Mouse (Mus musculus) hindbrain, embryonic 12.5 days (tissue): ENCODE measurements at regions not wholly inside any gene's neighbourhood (a gene's known extent, or its start where the extent isn't known, plus 50 kb on each side); places are given as distances from the start of the nearest gene placed in this dataset.

ENCODE experiments used
- ATAC-seq: fragments of 200-750 bp; cut with Nextera tagmentation; 2 replicates; pipeline ENCODE4 v1.8.0; 2017; ENCODE audit warnings: moderate TSS enrichment; ENCODE audit not compliant: low FRiP score
- H3K27ac ChIP-seq: fragments of 300-500 bp; sonication (generic); 2 replicates; pipeline ENCODE4 v1.5.1; 2016; ENCODE audit warnings: mild to moderate bottlenecking
- H3K27me3 ChIP-seq: fragments of 300-500 bp; sonication (generic); 2 replicates; pipeline ENCODE4 v1.6.1; 2016; ENCODE audit warnings: mild to moderate bottlenecking
- H3K36me3 ChIP-seq: fragments of 300-500 bp; sonication (generic); 2 replicates; pipeline ENCODE4 v1.6.1; 2016; ENCODE audit warnings: mild to moderate bottlenecking
- H3K4me1 ChIP-seq: fragments of 300-500 bp; sonication (generic); 2 replicates; pipeline ENCODE4 v1.6.1; 2016
- H3K4me2 ChIP-seq: fragments of 300-500 bp; sonication (generic); replicated peaks from 2 replicates; pipeline ENCODE4 v1.6.1; 2016; ENCODE audit warnings: mild to moderate bottlenecking
- H3K4me3 ChIP-seq: fragments of 300-500 bp; sonication (generic); 2 replicates; pipeline ENCODE4 v1.5.1; 2016; ENCODE audit warnings: mild to moderate bottlenecking
- H3K9ac ChIP-seq: fragments of 300-500 bp; sonication (generic); 2 replicates; pipeline ENCODE4 v1.6.1; 2016; ENCODE audit warnings: mild to moderate bottlenecking, moderate library complexity
- H3K9me3 ChIP-seq: fragments of 300-500 bp; sonication (generic); replicated peaks from 2 replicates; pipeline ENCODE4 v1.6.1; 2016; ENCODE audit warnings: mild to moderate bottlenecking
- WGBS: fragments of 180-500 bp; shearing (Covaris S2); methylation state at CpG from one replicate; pipeline ENCODE4 v1.1.7; 2016; 5-methylcytosine and 5-hydroxymethylcytosine counted together

DNA sequence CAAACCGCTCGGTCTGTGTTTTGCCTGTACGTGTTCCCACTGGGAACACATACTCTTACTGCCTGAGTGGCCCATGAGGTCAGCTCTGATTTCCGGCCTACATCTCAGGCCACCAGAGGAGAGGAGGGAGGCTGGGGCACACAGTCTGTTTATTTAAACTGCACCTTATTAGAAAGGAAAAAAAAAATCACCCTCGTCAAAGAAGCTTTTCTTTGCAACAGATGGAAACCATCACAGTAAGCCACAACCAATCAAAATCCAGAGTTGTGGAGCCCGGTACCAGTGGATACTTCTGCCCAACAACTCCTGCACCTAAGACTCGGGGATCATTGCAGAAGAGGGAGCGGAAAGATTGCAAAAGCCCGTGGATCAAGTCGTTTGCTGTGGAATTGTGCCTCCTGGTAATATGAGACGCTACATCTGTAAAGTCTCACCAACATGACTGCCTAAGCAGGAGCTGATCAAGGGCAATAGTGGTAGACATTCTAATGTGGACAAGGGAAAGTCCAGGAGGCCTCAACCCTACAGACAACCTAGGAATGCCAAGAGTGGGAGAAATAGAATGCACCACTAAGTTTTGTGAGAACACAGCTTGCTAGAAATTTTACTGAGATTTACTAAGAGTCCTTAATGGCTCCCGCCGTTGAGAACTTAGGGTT lies 60.5 kb downstream of the Uqcrfs1 start:
- 70% methylated on average over 13 of the region's 13 CpGs for WGBS
- ATAC-seq: no peak
- Histone ChIP-seq H3K36me3 (no peaks in the 10 kb centered on the region), H3K9ac (no peak overlapping the region), H3K4me3 (no peak overlapping the region), H3K27me3 (no peaks in the 10 kb centered on the region), H3K4me2 (no peak overlapping the region), H3K9me3 (no peaks in the 10 kb centered on the region), H3K27ac (0 out of 2 replicates have a peak overlapping the region, but pooled peaks have one; percentile 12), H3K4me1 (no peaks in the 10 kb centered on the region)

DNA sequence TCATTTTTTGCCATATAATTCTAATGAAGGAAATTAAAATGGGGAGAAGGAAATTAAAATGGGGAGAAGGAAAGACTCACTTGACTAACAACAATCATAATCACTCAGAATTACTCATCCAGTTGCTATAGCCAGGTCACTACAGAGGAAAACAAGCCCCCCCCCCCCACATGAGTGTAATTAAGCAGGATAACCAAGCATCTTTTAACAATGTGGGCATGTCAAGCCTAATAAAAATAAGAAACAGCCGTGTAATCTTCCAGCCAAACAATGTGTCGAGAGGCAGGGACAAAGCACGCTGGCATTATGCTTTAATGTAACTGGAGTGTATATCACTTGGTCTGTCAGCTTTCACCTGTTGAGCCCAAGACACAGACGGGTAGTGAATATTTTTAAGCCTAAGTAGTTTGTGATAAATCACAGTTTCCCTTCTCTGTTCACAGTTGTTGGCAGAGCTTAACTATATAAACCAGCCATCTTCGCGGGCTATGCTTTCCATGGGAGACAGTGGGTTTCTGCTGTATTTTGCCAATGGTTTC lies 66.0 kb downstream of the Uqcrfs1 start:
- H3K36me3 ChIP-seq: no peaks in the 10 kb centered on the region
- no peak overlapping the region for H3K9ac ChIP-seq
- H3K4me3 ChIP-seq: no peak overlapping the region
- no peak overlapping the region for H3K4me2 ChIP-seq
- no peaks in the 10 kb centered on the region for H3K4me1 ChIP-seq
- ATAC-seq: no peak
- H3K9me3 ChIP-seq: no peaks in the 10 kb centered on the region
- no peaks in the 10 kb centered on the region for H3K27me3 ChIP-seq
- 80% methylated on average over 6 of the region's 6 CpGs for WGBS
- H3K27ac ChIP-seq: no peak overlapping the region

DNA sequence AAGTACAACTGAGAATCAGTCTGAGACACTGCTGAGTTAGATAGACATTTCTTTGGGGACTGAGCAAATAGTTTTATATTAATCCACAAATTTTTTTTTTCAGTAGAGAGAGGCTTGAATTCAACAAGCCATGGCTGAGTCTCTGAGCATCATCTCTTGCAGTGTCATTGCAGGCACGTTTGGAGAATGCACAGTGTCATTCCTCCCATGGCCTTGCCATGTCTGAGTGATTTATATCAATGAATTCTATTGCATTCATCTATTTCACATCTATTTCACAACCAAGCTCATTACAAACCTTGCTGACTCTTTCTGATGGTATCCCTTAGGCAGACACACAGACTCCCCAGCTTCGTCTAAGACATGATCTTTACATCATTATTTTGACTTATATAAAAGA lies 66.6 kb downstream of the Uqcrfs1 start:
- H3K4me1 ChIP-seq: no peaks in the 10 kb centered on the region
- no peak for ATAC-seq
- no peak overlapping the region for H3K4me3 ChIP-seq
- H3K9ac ChIP-seq: no peak overlapping the region
- no peak overlapping the region for H3K4me2 ChIP-seq
- WGBS: 75% methylated on average over 2 of the region's 2 CpGs
- H3K36me3 ChIP-seq: no peaks in the 10 kb centered on the region
- H3K27me3 ChIP-seq: no peaks in the 10 kb centered on the region
- no peak overlapping the region for H3K27ac ChIP-seq
- H3K9me3 ChIP-seq: no peaks in the 10 kb centered on the region

- Histone ChIP-seq H3K4me2 (no peak overlapping the region), H3K9me3 (no peaks in the 10 kb centered on the region), H3K4me1 (no peaks in the 10 kb centered on the region), H3K4me3 (no peak overlapping the region), H3K27ac (no peak overlapping the region), H3K27me3 (no peaks in the 10 kb centered on the region), H3K36me3 (no peaks in the 10 kb centered on the region), H3K9ac (no peak overlapping the region)
- 88% methylated on average over 5 of the region's 5 CpGs for WGBS
- ATAC-seq: no peak
Measured at GRCm38 (mm10) chr13:30471300-30471699, 73.9 kb downstream of the Uqcrfs1 start.

GRCm38 (mm10) chr13:30467104-30467503 lies 78.1 kb downstream of the Uqcrfs1 start:
- Histone ChIP-seq H3K27ac (no peak overlapping the region), H3K4me3 (no peak overlapping the region), H3K9ac (no peak overlapping the region), H3K9me3 (no peaks in the 10 kb centered on the region), H3K27me3 (no peaks in the 10 kb centered on the region), H3K36me3 (no peaks in the 10 kb centered on the region), H3K4me2 (no peak overlapping the region), H3K4me1 (no peaks in the 10 kb centered on the region)
- ATAC-seq: no peak
- 78% methylated on average over 1 of the region's 1 CpGs for WGBS

DNA sequence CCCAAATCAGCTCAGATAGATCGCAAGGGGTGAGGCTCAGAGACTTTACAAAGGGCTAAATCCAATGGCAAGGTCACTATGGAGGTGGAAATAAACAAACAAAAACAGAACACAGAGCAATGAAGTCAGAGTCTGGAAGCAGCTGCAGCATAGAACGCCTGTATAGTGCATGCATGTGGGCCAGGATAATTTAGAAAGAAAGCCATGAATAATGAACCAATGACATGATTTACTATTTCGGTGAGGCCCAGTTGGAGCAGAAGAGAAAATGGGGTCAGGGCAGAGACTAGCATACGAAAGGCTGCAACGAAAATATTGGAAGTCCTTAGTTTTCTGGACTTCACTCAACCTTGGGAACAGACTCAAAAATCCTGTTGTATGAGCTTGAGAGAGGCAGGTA lies 79.7 kb downstream of the Uqcrfs1 start:
- 74% methylated on average over 5 of the region's 5 CpGs for WGBS
- H3K27ac ChIP-seq: no peak overlapping the region
- no peak overlapping the region for H3K9ac ChIP-seq
- no peak overlapping the region for H3K4me3 ChIP-seq
- no peaks in the 10 kb centered on the region for H3K4me1 ChIP-seq
- H3K27me3 ChIP-seq: no peaks in the 10 kb centered on the region
- H3K4me2 ChIP-seq: no peak overlapping the region
- H3K9me3 ChIP-seq: no peaks in the 10 kb centered on the region
- ATAC-seq: no peak
- no peaks in the 10 kb centered on the region for H3K36me3 ChIP-seq

GRCm38 (mm10) chr13:30455278-30455681 lies 89.9 kb downstream of the Uqcrfs1 start:
- H3K4me2 ChIP-seq: no peak overlapping the region
- no peak overlapping the region for H3K4me3 ChIP-seq
- WGBS: 74% methylated on average over 8 of the region's 8 CpGs
- H3K4me1 ChIP-seq: no peaks in the 10 kb centered on the region
- H3K9me3 ChIP-seq: no peaks in the 10 kb centered on the region
- no peak overlapping the region for H3K27ac ChIP-seq
- H3K36me3 ChIP-seq: no peaks in the 10 kb centered on the region
- H3K9ac ChIP-seq: no peak overlapping the region
- H3K27me3 ChIP-seq: no peaks in the 10 kb centered on the region
- ATAC-seq: no peak

- Histone ChIP-seq H3K27me3 (no peaks in the 10 kb centered on the region), H3K27ac (no peak overlapping the region), H3K36me3 (no peaks in the 10 kb centered on the region), H3K9me3 (no peaks in the 10 kb centered on the region), H3K4me3 (no peak overlapping the region), H3K4me2 (no peak overlapping the region), H3K4me1 (no peaks in the 10 kb centered on the region), H3K9ac (no peak overlapping the region)
- ATAC-seq: no peak
- 55% methylated on average over 2 of the region's 2 CpGs for WGBS
Measured at GRCm38 (mm10) chr13:30452126-30452525, 93.0 kb downstream of the Uqcrfs1 start.

DNA sequence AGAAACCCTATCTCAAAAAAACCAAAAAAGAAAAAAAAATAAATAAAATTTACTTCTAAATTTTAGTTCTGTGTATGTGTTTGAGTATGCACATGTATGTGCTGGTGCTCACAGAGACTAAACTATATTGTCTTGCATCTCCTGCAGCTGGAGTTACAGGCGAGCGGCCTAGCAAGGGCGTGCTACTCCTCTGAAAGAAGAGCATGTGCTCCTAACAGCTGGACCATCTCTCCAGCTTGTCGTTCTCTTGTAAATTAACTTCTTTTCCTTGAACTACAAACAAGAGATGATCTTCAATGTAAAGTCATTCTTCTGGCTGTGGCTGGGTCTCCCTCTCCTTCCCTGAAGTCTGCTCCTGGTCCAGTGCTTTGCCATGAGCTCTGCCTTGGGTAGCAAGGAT lies 96.3 kb downstream of the Uqcrfs1 start:
- H3K4me2 ChIP-seq: no peak overlapping the region
- no peaks in the 10 kb centered on the region for H3K36me3 ChIP-seq
- no peak overlapping the region for H3K4me3 ChIP-seq
- H3K27me3 ChIP-seq: no peaks in the 10 kb centered on the region
- no peaks in the 10 kb centered on the region for H3K9me3 ChIP-seq
- no peak for ATAC-seq
- H3K9ac ChIP-seq: no peak overlapping the region
- no peaks in the 10 kb centered on the region for H3K4me1 ChIP-seq
- H3K27ac ChIP-seq: no peak overlapping the region
- WGBS: 91% methylated on average over 4 of the region's 4 CpGs
